Mouse (Mus musculus) kidney, embryonic 16.5 days (tissue): ENCODE results near the gene Acyp1. TPM values are rescaled to one million over a fixed set of nuclear protein-coding genes. Genes with fewer than 3 reads are reported as not detected.

ENCODE experiments used
- ATAC-seq: fragments of 200-750 bp; cut with Nextera tagmentation; 2 replicates; pipeline ENCODE4 v1.8.0; 2017; ENCODE audit warnings: moderate TSS enrichment; ENCODE audit not compliant: low FRiP score, low TSS enrichment
- H3K27ac ChIP-seq: fragments of 300-500 bp; sonication (generic); 2 replicates; pipeline ENCODE4 v1.5.1; 2014; ENCODE audit warnings: low read length
- H3K27me3 ChIP-seq: fragments of 300-500 bp; sonication (generic); 2 replicates; pipeline ENCODE4 v1.6.1; 2014; ENCODE audit warnings: low read length, control low read depth, mixed read lengths; ENCODE audit not compliant: insufficient read depth
- H3K36me3 ChIP-seq: fragments of 300-500 bp; sonication (generic); 2 replicates; pipeline ENCODE4 v1.6.1; 2014; ENCODE audit warnings: low read length, control low read depth, mixed read lengths; ENCODE audit not compliant: insufficient read depth
- H3K4me1 ChIP-seq: fragments of 300-500 bp; sonication (generic); 2 replicates; pipeline ENCODE4 v1.6.1; 2014; ENCODE audit warnings: low read length, control low read depth, mixed read lengths; ENCODE audit not compliant: insufficient read depth
- H3K4me2 ChIP-seq: fragments of 300-500 bp; sonication (generic); replicated peaks from 2 replicates; pipeline ENCODE4 v1.6.1; 2014; ENCODE audit warnings: low read depth, low read length
- H3K4me3 ChIP-seq: fragments of 300-500 bp; sonication (generic); 2 replicates; pipeline ENCODE4 v1.5.1; 2014; ENCODE audit warnings: mild to moderate bottlenecking, low read length
- H3K9ac ChIP-seq: fragments of 300-500 bp; sonication (generic); replicated peaks from 2 replicates; pipeline ENCODE4 v1.6.1; 2014; ENCODE audit warnings: low read length
- H3K9me3 ChIP-seq: fragments of 300-500 bp; sonication (generic); 2 replicates; pipeline ENCODE4 v1.6.1; 2016; ENCODE audit warnings: low read length, control low read depth
- WGBS: fragments of 180-500 bp; shearing (Covaris S2); extraction: QIAGEN DNeasy Blood & Tissue Kit; methylation state at CpG from one replicate; pipeline ENCODE4 v1.1.7; 2014; 5-methylcytosine and 5-hydroxymethylcytosine counted together
- polyA plus RNA-seq: library from polyadenylated mRNA; unstranded; fragments of >200 nt; fragmentation: Nextera tagmentation; extraction: Ambion mirVana; gene quantifications from 2 replicates; pipeline ENCODE4 v1.2.1, GENCODE M21; 2015

Gene Acyp1
- polyA plus RNA-seq, 1 experiment from 2014 or later: 57.5 TPM

DNA sequence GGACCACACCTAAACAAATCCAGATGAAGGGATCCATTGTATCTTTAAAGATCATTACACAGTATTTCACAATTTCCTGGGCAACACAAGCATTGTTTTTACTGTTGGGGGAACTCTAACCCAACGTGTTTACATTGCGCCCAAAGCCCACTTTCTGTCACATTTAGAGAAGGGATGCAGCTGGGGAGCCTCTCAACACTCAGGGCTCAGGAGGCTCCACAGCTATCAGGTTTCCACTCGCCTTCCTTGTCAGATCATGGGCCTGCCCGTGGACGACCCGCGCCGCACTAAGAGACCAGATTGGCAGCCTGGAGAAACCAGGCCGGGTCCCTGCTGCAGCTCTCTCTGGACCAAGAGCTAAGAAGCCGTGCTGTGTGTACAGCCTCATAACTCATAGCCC lies 14.7 kb downstream of the Acyp1 start:
- peak; percentile 78 for ATAC-seq
- WGBS: 22% methylated on average over 10 of the region's 10 CpGs
- H3K27ac ChIP-seq: peak overlapping the region; percentile 74

GRCm38 (mm10) chr12:85271843-85272206 lies 16.4 kb downstream of the Acyp1 start:
- Histone ChIP-seq H3K9ac (no peak overlapping the region), H3K4me2 (no peak overlapping the region), H3K27ac (0 out of 2 replicates have a peak overlapping the region, but pooled peaks have one; percentile 4), H3K9me3 (no peaks in the 10 kb centered on the region), H3K4me3 (no peak overlapping the region), H3K36me3 (peaks cover 14% of the 10 kb centered on the region), H3K27me3 (no peaks in the 10 kb centered on the region), H3K4me1 (peaks cover 24% of the 10 kb centered on the region)
- no peak for ATAC-seq
- WGBS: 57% methylated on average over 4 of the region's 4 CpGs

More for the DNA sequence above, 14.7 kb downstream of the Acyp1 start:
- Histone ChIP-seq H3K4me3 (no peak overlapping the region), H3K4me1 (peaks cover 24% of the 10 kb centered on the region), H3K27me3 (no peaks in the 10 kb centered on the region), H3K4me2 (no peak overlapping the region), H3K9me3 (no peaks in the 10 kb centered on the region), H3K9ac (no peak overlapping the region; the same call in 1 of the 2 replicates), H3K36me3 (peaks cover 14% of the 10 kb centered on the region)

DNA sequence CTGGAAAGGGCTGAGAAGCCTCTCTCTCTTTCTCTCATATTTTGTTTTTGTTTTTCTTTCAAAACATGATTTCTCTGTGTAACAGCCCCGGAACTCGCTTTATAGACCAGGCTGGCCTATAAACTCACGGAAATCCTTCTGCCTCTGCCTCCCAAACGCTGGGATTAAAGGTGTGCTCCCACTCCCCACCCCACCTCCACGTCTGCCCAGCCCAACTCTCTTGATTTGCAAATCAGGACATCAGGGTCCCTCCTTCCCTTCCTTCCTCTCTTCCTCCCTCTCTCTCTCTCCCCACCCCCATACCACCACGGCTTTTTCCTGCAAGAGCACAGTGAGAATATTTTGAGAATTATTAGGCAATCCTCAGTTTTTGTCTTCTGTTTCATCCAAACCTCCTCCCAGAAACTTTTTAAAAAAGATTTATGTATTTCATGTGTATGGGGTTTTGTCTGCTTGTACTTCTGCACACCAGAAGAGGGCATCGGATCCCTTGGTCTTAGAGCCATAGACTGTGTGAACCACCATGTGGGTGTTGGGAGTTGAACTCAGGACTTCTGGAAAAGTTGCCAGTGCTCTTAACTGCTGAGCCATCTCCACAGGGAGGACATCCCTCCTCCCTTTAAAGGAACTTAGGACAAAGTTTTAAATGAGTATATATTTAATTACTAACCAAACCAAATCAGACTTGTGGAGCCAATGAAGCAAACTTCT lies 17.0 kb downstream of the Acyp1 start:
- Histone ChIP-seq H3K4me2 (no peak overlapping the region), H3K4me3 (no peak overlapping the region), H3K36me3 (peaks cover 10% of the 10 kb centered on the region), H3K9ac (no peak overlapping the region), H3K27me3 (no peaks in the 10 kb centered on the region), H3K27ac (0 out of 2 replicates have a peak overlapping the region, but pooled peaks have one; percentile 4), H3K9me3 (no peaks in the 10 kb centered on the region), H3K4me1 (peaks cover 23% of the 10 kb centered on the region)
- no peak for ATAC-seq
- 83% methylated on average over 7 of the region's 7 CpGs for WGBS

DNA sequence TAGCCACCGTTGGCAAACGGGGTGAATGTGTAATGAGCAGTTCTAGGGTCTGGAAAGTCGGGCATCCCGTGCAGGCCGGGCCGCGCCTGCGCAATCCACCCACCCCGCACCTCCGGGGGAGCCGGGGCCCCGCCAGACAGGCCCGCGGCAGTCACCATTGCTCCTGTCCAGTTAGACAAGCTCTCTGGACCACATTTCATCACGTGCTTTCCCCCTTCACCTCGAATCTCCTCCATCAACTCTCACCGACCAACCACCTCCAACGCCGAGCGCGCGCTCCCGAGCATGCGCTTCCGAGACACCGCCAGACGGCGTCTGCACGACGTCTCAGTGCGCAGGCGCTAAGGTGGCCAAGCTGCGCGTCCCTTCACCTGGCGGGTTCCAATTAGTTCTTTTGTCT lies 17.9 kb downstream of the Acyp1 start, which contains the start of gene Mlh3:
Gene Mlh3 (minus strand): TSS at position 281 of the 400 bp plus-strand sequence.
- WGBS: under 1% methylated on average over 35 of the region's 35 CpGs
- H3K36me3 ChIP-seq: peaks cover 7% of the 10 kb centered on the region
- H3K4me1 ChIP-seq: peaks cover 20% of the 10 kb centered on the region
- H3K27ac ChIP-seq: peak within 1 kb of the TSS; percentile 75
- H3K4me3 ChIP-seq: peak within 1 kb of the TSS; percentile 55
- H3K4me2 ChIP-seq: peak within 1 kb of the TSS; percentile 65
- peak within 1 kb of the TSS; percentile 76 for H3K9ac ChIP-seq
- H3K27me3 ChIP-seq: no peaks in the 10 kb centered on the region
- ATAC-seq: peak; percentile 87
- H3K9me3 ChIP-seq: no peaks in the 10 kb centered on the region

DNA sequence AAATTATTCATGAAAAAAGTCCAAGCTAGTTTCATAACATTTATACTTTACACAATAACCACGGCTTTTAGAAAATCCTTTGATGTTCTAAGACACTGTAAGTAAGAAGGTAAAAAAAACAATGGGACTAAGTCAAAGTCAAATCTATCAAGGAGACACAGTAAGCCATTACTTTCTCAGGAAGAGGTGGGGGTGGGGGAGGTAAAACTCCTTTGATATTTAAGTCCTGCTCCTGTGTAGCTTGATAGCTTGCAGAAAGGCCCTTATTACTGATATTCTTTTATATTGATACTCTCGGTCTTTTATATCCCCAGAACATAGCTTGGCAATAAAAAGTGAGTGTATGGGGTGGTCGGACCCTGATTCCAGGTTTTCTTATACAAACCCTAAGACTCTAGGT lies 18.4 kb downstream of the Acyp1 start:
- ATAC-seq: no peak
- H3K9ac ChIP-seq: peak overlapping the region; percentile 76
- peak overlapping the region; percentile 75 for H3K27ac ChIP-seq
- H3K4me3 ChIP-seq: peak overlapping the region; percentile 55
- H3K36me3 ChIP-seq: peaks cover 3% of the 10 kb centered on the region
- H3K4me2 ChIP-seq: peak overlapping the region; percentile 65
- H3K27me3 ChIP-seq: no peaks in the 10 kb centered on the region
- peaks cover 24% of the 10 kb centered on the region for H3K4me1 ChIP-seq
- H3K9me3 ChIP-seq: no peaks in the 10 kb centered on the region
- 22% methylated on average over 3 of the region's 3 CpGs for WGBS

DNA sequence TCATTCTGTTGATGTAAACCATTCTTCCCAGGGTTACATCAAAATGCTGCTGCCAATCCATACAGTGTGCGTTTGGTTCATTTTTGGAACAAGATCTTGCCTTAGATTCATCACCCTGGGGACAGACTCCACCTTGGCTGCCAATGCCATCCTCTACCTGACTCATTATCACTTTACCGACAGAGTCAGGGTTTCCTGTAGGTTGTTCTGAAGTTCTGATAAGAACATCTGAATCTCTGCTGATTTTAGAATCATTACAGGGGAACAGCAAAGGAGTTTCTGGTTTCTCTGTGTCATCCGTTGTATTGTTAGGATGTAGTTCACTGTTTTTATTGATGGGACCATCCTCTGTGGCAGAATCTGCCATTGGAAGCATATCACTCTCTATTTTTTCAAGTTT lies 22.0 kb downstream of the Acyp1 start:
- Histone ChIP-seq H3K9ac (no peak overlapping the region), H3K4me3 (no peak overlapping the region), H3K27me3 (no peaks in the 10 kb centered on the region), H3K27ac (no peak overlapping the region), H3K4me1 (peaks cover 25% of the 10 kb centered on the region), H3K36me3 (no peaks in the 10 kb centered on the region; the same call in 1 of the 2 replicates), H3K4me2 (no peak overlapping the region), H3K9me3 (no peaks in the 10 kb centered on the region)
- WGBS: 89% methylated on average over 3 of the region's 3 CpGs
- no peak for ATAC-seq

DNA sequence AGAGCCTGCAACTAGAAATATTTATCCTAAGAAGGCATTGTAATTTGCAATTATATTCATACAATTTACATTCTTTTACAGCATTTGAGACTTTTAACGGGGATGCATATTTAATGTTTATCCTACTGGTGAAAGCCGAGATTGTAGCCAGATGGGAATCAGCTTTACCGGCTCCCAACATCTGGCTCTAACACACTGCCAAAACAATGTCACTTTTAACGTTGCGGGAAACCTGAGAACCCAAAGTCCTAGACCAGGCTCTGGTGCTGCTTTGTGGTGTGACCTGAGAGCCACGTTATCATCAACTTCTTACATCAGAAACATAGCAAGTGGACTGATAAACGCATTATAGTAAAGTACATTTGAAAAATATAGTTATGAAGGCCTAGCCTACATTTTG lies 23.3 kb downstream of the Acyp1 start:
- ATAC-seq: no peak
- no peaks in the 10 kb centered on the region for H3K27me3 ChIP-seq
- 23% methylated on average over 7 of the region's 7 CpGs for WGBS
- peaks cover 20% of the 10 kb centered on the region for H3K4me1 ChIP-seq
- no peaks in the 10 kb centered on the region; the same call in 1 of the 2 replicates for H3K36me3 ChIP-seq
- H3K9ac ChIP-seq: no peak overlapping the region
- H3K4me3 ChIP-seq: no peak overlapping the region
- H3K9me3 ChIP-seq: no peaks in the 10 kb centered on the region
- H3K4me2 ChIP-seq: no peak overlapping the region
- H3K27ac ChIP-seq: peak overlapping the region; percentile 36; the same call in 1 of the 2 replicates

GRCm38 (mm10) chr12:85264531-85264930 lies 23.7 kb downstream of the Acyp1 start:
- 53% methylated on average over 8 of the region's 8 CpGs for WGBS
- H3K36me3 ChIP-seq: no peaks in the 10 kb centered on the region; the same call in 1 of the 2 replicates
- no peak for ATAC-seq
- no peak overlapping the region for H3K9ac ChIP-seq
- H3K9me3 ChIP-seq: no peaks in the 10 kb centered on the region
- no peak overlapping the region for H3K27ac ChIP-seq
- no peak overlapping the region for H3K4me2 ChIP-seq
- no peaks in the 10 kb centered on the region for H3K27me3 ChIP-seq
- H3K4me1 ChIP-seq: peaks cover 19% of the 10 kb centered on the region
- no peak overlapping the region for H3K4me3 ChIP-seq

GRCm38 (mm10) chr12:85263190-85263589 lies 25.0 kb downstream of the Acyp1 start:
- H3K9me3 ChIP-seq: no peaks in the 10 kb centered on the region
- peaks cover 4% of the 10 kb centered on the region; the same call in 1 of the 2 replicates for H3K36me3 ChIP-seq
- H3K9ac ChIP-seq: no peak overlapping the region
- H3K4me1 ChIP-seq: peaks cover 19% of the 10 kb centered on the region
- H3K4me2 ChIP-seq: no peak overlapping the region
- H3K27ac ChIP-seq: no peak overlapping the region
- no peak overlapping the region for H3K4me3 ChIP-seq
- WGBS: 69% methylated on average over 5 of the region's 5 CpGs
- 0 out of 2 replicates have a peak, but pooled peaks have one; percentile 27 for ATAC-seq
- no peaks in the 10 kb centered on the region for H3K27me3 ChIP-seq

DNA sequence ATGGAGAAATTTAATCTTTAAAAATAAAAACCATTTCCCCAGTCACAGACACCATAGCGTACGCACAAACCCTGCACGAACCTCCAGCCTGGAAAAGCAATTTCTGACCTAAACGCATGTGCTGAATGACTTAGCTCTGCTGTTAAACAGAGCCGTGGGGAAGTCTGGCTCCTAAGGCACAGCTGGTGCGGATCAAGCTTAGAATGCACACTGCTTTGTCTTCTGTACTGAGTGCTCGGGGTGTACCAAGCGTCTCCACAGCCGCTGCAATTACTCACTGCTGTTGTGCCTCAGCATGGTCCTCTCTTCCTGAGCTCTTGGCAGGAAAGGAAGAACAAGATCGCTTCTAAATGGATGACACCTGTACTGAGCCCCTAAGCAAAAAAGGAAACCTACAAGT lies 25.7 kb downstream of the Acyp1 start:
- Histone ChIP-seq H3K4me2 (no peak overlapping the region), H3K4me3 (no peak overlapping the region), H3K27me3 (no peaks in the 10 kb centered on the region), H3K9ac (no peak overlapping the region), H3K4me1 (peaks cover 19% of the 10 kb centered on the region), H3K36me3 (0 out of 2 replicates have a peak, but pooled peaks cover 4% of the 10 kb centered on the region), H3K9me3 (no peaks in the 10 kb centered on the region), H3K27ac (peak overlapping the region; percentile 11; the same call in 1 of the 2 replicates)
- WGBS: 31% methylated on average over 10 of the region's 10 CpGs
- peak; percentile 89 for ATAC-seq
